Mouse (Mus musculus) NIH3T3 (cell line): ENCODE data around the gene Cask.

Experiments
- DNase-seq: peaks from one replicate; pipeline ENCODE4 v3.0.0-alpha.2; 2012; ENCODE audit warnings: low read depth

Gene Cask

DNA sequence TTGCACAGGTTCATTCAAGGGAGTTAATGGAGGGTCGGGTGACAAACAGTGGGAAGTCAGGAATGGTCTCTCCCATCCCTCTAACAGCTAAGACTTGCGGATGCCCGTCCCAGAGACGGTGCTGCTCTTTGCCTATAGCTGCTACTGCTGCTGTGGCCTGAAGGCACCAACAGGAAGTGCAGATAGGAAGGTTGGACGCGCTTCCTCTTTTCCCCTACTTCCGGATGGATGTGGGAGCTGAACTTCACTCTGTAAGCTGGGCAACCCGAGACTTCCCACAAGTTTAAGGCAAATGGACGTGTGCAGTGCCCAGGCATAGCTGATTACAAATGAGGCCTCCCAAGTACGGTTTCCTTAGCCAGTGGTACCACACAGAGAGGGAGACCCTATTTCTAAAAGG is 333.1 kb downstream of the Cask start:
- DNase-seq, result no peak

DNA sequence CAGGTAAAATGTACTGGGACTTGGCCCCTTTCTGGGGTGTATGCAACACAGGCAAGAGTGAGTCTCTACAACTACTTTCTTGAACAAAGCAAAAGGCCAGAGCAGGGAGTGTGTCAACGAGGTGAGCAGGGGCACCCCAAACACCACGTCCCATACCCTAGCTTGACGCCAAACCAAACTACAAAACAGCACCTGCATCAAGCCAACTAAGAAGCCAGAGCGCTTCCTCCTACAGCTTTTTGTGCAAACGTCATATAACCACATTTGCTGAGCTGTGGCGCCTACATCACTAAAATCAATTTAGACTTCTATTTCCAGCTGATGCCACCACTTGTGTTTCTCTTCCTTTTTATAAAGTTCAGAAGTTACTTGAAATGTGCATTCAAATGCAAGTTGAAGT is 334.7 kb downstream of the Cask start:
- no peak for DNase-seq

DNA sequence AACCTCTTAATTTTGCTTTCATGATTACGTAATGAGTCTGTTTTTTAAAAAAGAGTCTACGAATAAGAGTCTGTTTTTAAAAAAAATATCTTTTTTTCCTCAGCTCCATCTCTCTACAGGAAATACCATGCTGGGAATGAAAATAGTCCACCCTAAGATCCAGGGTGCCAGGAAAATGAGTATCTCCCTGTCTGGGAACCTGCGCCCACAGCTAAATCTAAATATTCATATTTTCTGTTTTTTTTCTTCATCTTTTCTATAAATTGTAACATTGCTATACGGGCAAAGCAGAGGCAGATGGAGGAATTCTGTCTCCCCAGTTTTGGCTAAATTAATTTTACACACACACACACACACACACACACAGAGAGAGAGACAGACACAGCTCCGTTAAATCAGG is 337.3 kb downstream of the Cask start:
- DNase-seq, result no peak

DNA sequence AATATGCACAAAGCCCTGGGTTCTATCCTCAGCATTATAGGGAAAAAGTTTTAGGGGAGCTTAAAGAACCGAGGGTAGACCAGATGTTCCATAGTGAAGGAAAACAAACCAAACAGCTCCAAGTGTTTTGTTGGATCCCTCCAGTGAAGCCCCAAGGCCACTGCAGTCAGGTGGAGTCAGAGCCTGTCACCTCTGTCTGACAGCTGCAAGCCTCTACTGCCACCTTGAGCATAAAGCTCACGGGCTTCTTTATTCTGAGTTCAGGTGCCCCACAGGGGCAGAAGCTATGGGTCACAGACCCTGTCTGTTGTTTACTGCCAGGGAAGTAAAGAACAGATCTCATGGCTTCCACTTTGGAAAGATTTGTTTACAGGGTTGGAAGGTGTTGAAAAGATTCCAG is 338.0 kb downstream of the Cask start:
- DNase-seq, result peak; percentile 18

DNA sequence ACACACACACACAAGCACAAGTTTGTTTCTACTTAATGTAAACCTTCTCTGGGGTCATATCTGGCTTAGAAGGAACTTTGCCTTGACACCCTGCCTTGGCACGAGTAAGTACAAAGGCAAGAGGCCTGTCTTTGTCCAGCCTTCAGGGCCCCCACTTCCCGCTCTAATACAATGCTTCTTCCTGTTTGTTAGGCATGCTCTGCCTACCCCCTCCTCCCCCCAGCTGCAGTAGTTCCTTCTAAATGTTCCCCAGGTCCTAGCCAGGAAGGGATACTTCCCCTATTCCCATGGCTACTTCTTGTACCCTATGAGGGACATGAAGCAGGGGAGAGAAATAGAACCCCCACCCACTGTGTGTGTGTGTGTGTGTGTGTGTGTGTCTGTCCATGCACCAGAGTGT is 344.8 kb downstream of the Cask start:
- DNase-seq, result no peak

DNA sequence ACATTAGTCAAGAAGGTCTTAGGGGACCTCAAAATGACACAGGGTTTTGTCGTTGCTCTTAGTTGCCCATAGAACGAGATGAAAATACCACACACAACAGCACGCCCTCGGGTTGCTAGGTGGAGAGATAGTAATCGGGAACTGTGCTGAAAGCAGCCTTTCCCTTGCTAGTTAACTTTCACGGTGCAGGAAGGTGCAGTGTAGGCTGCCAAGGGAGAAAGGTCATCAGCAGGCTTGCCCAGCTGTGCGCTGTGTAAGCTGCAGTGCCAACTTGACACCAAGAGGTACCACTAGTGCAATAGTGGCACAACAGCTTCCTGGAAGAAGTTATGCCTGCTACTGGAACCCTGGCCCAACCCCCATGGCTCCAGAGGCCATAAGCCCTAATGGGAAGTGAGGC is 346.8 kb downstream of the Cask start:
- no peak for DNase-seq

DNA sequence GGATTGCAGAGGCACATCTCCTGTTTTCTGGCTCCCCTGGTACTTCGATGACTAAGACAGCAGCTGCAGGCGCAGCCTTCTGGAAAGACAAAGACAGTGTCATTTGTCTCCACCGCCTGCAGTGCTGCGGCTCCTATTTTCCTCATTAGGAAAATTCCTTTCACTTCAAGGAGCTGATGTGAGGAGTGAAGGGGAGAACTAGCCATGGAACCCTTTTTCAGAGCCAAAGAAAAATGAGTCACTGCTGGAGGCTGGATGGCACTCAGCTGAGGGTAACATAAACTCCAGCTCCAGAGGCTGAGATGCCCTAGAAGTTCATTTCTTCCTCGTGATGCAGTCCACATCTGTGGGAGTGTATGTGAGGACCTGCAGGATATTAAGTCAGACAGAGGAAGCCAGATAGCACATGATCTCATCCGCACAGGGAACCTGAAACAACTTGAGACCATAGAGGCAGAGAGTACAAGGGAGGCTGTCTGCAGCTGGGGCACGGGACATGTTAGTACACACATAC is 348.2 kb downstream of the Cask start:
- DNase-seq, result no peak

DNA sequence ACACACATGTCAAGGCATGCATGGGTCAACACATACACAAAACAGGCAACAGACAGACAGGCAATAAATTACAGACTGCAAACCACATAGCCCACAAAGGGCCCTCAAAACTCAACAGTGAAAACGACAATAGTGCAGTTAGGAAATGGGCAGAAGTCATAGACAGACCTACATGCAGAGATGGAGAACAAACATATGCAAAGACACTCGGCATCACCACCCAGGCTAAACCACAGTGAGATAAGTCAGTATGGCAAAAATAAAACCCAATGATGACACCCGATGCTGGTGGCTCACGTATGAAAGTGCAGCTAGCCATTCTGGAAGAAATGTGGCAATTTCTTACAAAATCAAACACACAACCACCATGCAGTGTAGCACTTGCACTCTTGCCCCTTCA is 350.9 kb downstream of the Cask start:
- DNase-seq, result no peak

DNA sequence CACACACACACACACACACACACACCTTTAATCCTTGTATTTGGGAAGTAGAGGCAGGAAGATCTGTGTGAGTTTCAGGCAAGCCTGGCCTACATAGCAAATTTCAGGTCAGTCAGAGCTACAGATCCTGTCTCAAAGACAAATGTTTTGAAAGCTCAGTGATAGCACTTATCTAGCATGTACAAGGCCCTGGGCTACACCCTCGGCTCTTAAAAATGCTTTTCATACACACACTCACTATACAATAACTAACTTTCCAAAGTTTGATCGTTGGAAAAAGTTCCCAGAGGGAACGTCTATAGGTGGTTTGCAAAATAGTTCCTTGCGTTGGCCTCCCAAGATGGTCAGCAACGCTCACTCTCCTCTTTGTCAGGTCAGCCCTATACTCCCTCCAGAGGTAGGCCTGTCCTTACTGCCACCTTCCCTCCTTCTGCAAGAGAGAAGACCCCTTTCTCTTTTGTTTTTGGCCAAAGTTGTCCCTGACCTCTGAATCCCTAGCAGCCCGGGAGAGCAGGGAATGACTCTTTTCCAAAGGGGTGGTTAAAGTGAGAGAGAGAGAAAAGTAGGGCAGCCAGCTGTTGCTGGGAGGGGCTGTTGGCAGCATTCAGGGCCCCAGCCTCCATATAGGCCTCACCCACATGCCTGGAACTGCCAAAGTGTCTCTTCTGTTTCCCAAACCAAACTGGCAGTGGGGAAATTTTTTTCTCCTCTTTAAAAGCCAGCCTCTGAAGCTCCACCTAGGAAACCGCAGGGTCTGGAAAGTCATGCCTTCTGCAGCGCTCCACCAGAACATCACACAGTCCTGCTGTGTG is 356.1 kb downstream of the Cask start:
- DNase-seq, result no peak

DNA sequence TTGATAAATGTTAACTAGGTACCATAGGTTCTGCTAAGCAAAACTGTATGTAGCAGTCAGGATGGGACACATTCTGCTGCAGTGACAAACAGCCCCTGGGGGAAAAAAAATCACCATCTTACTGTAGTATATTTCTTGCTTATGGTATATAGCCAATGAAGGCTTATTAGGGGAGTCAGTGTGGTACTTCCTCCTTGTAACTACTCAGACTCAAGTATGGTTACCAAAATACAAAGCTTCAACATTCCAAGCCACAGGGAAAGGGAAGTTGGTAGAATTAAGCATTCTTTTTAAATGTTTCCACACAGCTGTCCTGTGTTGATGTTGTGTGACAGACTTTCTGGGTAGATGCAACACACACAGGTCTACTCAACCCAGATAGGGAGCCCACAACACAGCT is 358.2 kb downstream of the Cask start:
- DNase-seq, result no peak

DNA sequence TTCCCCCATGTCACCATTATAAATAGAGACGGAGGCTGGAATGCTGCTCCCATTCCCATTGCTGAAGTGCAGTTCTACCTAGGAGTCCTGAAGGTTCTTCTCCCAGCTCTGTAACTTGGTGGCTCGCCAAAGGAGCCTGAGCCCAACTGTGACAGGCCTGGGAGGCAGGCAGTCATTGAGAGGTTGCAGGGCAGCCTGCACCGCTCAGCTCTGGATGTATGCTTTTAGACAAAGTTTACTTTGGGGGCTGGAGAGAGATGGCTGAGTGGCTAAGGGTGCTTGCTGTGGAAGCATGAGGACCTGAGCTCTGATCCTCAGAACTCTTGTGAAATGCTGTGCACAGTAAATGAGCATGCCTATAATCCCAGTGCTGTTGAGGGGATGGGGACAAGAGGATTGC is 360.2 kb downstream of the Cask start:
- no peak for DNase-seq

DNA sequence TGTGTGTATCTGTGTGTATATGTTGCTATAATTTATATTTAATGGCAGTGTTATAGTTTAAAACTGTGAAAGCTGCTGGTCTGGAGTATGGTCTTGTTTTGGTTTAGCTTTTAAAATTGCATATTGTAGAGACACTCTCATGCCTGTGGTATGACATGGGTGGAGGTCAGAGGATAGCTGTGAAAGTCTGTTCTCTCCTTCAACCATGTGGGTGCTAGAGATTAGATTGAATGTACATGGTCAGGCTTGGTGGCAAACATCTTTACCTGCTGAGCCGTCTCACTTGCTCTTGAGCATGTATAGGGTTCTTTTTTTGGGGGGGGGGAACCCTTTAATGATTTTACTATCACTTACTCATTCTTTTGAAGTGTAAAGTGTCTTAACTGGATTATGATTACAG is 361.4 kb downstream of the Cask start:
- no peak for DNase-seq

DNA sequence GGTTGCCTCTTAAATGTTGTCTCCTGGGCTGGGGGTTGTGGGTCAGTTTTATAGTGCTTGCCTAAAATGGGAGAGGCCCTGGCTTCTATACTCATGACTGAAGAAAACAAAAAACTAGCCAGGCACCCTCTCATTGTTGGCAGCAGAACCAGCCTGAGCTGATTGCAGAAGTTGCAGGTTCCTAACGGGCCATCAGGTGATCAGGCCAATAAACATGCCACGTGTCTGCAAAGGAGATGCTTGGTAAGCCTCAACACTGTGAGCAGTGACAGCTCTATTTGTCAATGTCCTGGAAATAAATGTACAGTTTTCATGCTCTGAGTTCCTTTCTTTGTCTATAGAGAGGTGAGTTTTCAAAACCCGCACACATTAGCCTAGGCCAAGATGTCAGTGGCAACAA is 362.2 kb downstream of the Cask start:
- DNase-seq, result no peak

DNA sequence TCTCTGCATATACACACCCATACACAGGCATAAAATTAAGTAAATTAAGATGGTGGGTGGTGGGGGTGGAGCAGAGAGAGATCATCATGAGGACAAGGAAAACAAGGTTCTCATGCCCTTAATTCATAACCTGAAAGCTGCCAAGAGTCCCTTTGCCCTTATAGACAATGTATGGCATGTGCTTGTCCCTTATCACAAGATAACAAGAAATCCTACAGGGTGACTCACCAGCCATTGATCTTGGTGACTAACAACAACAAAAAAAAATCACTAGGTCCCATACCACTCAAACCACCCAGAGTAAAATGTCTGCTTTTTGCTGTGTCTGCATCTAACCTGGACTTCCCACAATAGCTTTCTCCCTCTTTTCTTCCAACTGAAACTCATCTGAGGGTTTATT is 366.7 kb downstream of the Cask start:
- no peak for DNase-seq

DNA sequence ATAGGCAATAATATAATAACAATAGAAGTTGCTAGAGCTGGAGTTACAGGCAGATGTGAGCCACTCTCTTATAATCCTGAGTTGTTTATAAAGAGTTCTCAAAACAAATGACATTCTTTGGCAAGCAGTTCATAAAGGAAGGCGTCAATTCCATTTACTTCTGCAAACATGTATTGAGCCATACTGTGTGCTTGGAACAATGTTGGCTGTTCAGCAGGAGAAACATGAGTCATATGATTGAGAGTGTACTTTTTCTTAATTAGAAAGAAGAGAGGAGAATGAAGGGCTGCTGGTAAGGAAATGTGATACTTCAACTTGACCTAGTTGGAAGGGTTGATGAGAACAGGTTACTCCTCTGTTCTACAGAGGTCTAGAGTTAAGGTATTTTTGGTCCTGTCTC is 368.6 kb downstream of the Cask start:
- DNase-seq, result peak; percentile 20

DNA sequence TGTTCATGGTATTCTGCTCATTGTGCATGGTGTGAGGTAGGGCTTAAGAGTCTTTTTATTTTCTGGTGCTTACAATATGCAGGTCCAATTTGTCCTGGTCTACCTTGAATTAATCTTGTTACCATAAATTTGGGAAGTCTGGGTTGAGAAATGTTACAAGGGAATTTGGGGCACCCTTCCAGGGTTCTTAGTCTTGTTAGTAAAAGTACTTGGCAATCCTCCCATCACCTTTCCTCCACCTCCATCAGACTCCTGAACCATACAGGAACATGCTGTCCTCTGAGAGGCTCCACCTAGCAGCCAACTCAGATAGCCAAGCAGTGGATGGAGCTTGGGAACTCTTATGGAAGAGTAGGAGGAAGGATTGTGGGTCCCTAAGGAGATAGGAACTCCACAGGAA is 371.6 kb downstream of the Cask start:
- no peak for DNase-seq

DNA sequence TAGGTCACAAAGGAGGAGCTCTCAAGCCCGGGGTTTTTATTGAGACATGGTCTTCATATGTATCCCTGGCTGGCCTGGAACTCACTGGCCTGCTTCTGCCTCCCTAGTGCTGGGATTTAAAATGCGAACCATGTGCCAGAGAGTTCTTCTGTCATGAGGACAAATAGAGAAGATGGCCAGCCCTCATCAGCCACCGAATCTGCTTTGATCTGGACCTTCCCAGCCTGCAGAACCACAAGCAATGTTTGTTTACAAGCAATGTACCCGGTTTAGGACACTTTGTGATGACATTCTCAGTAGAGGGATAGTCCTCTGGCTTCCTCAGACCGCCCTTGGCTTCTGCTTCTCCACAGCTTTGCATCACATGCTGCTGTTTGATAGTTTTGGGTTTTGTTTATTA is 372.9 kb downstream of the Cask start:
- DNase-seq, result no peak

DNA sequence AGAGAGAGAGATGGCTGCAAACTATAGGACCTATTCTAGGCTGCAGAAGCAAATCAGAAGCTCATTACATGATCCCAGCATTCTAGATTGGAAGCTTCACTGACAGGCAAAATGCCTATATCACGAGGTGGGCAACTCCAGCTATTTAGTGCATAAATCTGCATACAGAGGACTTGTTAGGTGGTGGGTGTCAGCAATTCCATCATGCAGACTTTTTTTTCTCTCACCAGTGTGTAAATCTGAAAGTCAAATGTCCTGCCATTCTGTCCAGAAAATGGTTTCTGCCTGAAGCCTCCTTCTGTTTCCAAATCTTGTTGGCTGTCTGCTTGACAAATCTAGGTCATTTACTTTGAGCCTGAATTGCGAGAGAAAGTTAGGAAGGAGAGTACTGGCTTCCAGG is 373.6 kb downstream of the Cask start:
- no peak for DNase-seq

DNA sequence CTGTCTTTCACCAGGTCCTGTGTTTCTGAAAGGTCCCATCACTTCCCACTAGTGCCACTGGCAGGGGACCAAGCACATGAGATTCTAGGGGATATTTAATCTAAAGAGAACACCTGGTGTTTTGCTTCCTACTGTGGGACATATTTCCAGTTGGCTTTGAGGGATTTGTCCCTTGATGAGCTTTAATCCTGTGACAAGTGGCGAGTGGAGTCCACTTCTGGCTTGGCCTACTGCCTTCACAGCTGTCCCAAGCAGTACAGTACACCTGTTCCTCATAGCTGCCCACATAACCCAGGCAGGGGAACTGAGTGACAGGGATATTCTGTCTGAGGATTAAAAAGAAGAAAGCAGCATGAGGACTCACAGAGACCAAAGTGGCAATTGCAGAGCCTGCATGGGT is 375.8 kb downstream of the Cask start:
- no peak for DNase-seq

DNA sequence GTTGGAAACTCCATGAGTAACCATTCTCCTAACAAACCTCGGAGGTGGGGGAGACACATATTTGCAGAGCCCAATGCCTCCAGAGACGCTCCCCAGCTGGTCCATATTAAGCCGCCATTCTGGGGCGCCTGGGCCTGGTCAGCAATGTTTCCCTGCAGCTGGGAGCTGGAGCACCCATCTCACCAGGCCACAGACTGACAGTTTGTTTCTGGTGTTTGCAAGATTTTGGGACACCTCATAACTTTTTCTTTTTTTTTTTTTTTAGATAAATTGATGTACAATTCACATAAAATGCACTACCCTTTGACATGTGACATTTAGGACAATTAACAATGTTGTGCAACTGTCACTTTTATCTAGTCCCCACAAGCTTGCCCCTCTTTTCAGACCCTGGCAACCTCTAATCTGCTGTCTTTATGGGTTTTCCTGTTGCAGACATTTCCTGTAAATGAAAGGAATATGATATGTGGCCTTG is 378.4 kb downstream of the Cask start:
- peak; percentile 65 for DNase-seq

DNA sequence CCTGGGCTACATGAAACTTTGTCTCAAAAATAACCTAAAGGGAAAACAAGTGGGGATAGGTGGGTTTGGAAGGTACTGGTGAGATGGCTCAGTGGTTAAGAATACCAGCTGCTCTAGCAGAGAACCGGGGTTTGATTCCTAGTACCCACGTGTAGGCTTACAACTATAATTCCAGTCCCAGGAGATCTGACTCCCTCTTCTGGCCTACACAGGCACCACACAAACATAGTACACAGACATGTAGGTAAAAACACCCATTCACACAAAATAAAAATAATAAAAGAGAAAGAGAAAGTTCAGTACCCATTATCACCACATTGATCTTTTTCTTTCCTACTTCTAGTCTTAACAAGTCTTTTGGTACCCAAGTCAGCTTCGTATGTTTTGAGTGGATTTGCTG is 379.2 kb downstream of the Cask start:
- no peak for DNase-seq

DNA sequence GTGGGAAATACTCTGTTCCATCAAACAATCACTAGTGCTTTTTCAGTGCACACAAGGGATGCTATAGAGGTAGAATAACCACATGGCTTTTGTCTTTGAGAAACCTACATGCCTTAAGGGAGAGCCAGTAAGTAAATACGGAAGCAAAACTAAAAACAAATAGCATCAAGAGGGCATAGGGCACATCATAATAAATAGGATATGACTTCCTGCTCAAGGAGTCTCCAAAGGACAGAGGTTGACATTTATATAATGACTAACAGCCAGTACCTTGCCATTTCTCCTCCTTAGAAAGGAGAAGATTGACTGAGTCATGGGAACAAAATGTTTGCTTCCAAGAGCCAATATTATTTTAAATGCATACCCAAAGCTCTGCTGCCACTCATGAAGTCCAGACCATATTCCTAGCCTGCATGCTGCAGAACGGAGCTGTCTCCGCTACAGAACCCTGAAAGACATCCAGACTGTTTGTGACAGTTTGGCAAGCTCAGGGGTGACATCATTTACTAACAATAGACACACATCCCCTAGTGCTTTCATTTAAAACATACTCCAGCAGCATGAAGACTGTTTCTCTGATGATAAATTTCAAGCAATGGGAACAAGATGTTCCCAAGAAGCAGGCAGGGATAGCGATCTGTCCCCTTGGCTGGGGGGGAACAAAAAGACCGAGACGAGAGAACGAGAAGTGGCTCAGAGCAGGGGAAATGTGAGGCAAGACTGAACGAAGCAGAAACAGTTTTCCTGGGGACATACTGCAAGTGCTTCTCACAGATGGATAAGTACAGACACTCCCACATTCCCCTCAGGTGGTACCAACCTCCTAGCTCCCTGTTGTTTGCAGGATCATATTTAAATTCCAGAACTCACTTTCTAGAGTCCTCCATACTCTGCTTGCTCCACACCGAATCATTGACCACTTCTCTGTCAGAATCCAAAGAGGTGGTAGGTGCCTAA is 381.7 kb downstream of the Cask start:
- DNase-seq, result peak; percentile 66

DNA sequence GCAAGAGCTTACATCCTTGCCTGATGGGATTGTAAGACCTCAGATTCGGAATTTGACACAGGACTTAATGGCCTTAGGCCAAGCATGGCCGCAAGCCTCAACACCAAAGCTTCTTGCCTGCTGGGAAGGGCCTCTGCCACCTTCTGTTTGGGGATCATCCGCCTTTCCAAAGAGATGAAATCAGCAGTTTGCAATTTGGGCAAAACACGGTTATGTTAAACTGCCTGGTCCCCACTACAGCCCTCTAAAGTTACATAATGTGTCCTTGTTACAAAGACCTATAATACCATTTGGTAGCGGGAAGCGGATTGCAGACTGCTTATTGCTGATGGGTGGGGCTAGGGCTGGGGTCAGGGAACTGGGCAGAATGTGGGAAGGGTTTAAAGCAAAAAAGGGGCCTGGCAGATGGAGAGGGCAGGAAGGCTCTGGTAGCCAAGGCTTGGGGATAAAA is 384.0 kb downstream of the Cask start:
- no peak for DNase-seq
